Mouse (Mus musculus) thymus, postnatal 4 days (tissue): ENCODE data around the gene Crocc.

Experiments used
- DNase-seq: peaks from one replicate; pipeline ENCODE4 v3.0.0; 2021

The Crocc gene

DNA sequence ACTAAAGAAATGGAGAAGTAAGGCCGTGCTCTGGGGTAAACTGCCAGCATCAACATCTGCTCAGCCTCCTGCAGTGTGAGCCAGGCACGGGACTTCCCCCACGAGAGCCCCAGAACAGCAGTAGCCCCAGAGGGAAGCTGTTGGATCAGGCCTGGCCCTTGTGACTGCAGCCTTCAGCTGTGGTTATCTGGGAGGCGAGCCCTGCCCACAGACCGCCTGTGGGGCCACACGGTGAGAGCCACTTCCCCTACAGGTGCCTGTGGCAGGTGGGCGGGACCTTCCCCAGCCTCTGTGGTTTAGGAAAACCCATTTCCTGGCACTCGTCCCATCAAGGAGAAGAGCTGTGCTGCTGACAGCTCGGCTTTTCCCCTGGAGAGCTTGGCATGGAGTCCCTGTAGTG lies 76.9 kb downstream of the Crocc start:
- peak; percentile 60 for DNase-seq

DNA sequence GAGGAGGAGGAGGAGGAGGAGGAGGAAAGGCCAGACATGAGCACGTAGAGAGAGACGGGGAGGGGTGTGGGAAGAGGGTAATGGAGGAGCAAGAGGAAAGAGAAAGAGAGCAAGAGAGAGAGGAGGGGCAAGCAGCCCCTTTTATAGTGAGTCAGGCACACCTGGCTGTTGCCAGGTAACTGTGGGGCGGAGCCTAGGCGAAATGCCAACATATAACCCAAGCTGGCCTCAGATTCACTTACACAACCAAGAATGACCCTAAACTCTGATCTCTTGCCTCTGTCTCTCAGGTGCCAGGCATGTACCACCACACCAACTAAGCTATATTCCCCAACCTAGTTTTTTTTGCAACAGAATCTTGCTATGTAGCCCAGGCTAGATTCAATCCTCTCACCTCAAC lies 77.5 kb downstream of the Crocc start:
- no peak for DNase-seq

GRCm38 (mm10) chr4:140981605-140982004 lies 78.7 kb downstream of the Crocc start:
- peak; percentile 55 for DNase-seq

- DNase-seq = no peak
These were observed 82.3 kb downstream of the Crocc start for GRCm38 (mm10) chr4:140977886-140978692.

DNA sequence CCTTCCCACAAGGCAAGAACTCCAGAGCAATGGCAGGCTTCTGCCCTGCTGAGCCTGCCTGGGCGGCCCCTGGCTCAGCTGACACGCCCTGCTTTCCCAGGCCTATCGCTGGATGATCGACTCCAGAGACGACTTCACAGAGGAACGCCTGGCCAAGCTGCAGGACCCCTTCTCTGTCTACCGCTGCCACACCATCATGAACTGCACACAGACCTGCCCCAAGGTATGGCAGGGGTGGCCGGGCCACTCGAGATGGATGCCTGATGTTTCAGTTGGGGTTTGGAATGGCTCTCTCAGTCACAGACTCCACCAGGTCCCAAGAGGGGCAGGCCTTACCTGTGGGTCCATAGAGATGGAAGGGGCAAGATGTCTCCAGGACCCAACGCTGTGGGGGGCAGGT lies 83.1 kb downstream of the Crocc start:
- no peak for DNase-seq

DNA sequence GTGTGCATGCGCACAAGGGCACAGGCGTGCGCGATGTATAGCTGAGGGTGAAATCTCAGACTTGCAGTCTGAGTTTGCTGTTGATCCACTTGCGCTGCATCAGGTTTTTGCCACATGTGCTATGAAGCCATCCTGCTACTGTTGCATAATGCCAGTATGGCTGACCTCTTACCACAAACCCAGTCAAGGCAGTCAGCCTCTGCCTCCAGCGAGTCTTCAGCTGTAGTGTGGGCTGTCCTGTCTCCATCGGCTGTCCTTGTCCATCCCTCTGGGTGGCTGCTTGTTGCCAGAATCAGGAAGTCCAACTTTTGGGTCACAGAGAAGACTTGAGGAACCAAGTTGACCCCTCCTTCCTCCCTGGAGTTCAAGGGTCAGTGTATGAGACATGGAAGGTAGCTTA lies 85.0 kb downstream of the Crocc start:
- DNase-seq = no peak

- no peak for DNase-seq
These were observed 85.9 kb downstream of the Crocc start for GRCm38 (mm10) chr4:140974408-140974807.

DNA sequence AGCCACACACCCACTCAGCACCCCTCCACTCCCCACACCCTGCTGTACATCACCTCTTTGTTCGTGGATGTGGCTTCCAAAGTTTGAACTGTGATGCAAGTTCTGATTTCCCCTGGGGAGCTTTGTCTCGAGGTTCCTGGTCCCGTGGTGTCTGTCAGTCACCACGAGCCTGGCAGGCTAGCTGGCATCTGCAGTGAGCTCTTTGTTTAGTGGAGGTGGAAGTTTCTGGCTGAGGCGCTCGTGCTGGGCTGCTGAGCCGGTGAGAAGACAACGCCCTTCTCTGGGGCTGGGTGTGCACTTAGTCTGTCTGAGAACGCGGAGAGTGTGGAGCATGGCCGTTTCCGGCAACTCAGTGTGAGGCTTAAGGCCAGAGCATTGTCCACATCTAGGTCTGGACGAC lies 88.7 kb downstream of the Crocc start:
- DNase-seq = no peak

- DNase-seq = no peak
These were observed 92.8 kb downstream of the Crocc start for GRCm38 (mm10) chr4:140967386-140968159.
